Mouse (Mus musculus): Measurements from ENCODE around the gene Trpm2. TPM values are rescaled to one million over a fixed set of nuclear protein-coding genes. Genes with fewer than 3 reads are reported as not detected.
A peak's percentile ranks its signal among the peaks of the same experiment; 100 is the strongest.

Trpm2 gene
- polyA plus RNA-seq, 1 experiment from 2014 or later, result 0.91 TPM

- no peaks in the 10 kb centered on the region for H3K9me3 ChIP-seq (ENCODE audit: control insufficient read depth, low read length)
- H3K4me2 ChIP-seq (ENCODE audit: low read depth, low read length), result no peak overlapping the region
- 6% methylated on average over 1 of the region's 1 CpGs for WGBS
- H3K9ac ChIP-seq (ENCODE audit: low read depth, low read length), result no peak overlapping the region
- 0 out of 2 replicates have a peak, but pooled peaks cover 2% of the 10 kb centered on the region for H3K4me1 ChIP-seq (ENCODE audit: control insufficient read depth, insufficient read depth, low read length)
- ATAC-seq, result no peak
- H3K27ac ChIP-seq (ENCODE audit: low read length), result no peak overlapping the region
- H3K36me3 ChIP-seq (ENCODE audit: control insufficient read depth, insufficient read depth, low read length), result no peaks in the 10 kb centered on the region
- no peak overlapping the region for H3K4me3 ChIP-seq (ENCODE audit: low read length)
- no peaks in the 10 kb centered on the region for H3K27me3 ChIP-seq (replicated peaks; ENCODE audit: control insufficient read depth, insufficient read depth, low read length)
These were observed 102.8 kb downstream of the Trpm2 start for GRCm38 (mm10) chr10:77867546-77867945.

GRCm38 (mm10) chr10:77864762-77865143 lies 105.6 kb downstream of the Trpm2 start:
- WGBS, result 29% methylated on average over 11 of the region's 11 CpGs
- H3K9ac ChIP-seq (ENCODE audit: low read depth, low read length), result peak overlapping the region; percentile 52
- no peak; the same call in 1 of the 2 replicates for ATAC-seq
- no peaks in the 10 kb centered on the region for H3K27me3 ChIP-seq (replicated peaks; ENCODE audit: control insufficient read depth, insufficient read depth, low read length)
- 0 out of 2 replicates have a peak, but pooled peaks cover 2% of the 10 kb centered on the region for H3K4me1 ChIP-seq (ENCODE audit: control insufficient read depth, insufficient read depth, low read length)
- no peaks in the 10 kb centered on the region for H3K36me3 ChIP-seq (ENCODE audit: control insufficient read depth, insufficient read depth, low read length)
- H3K9me3 ChIP-seq (ENCODE audit: control insufficient read depth, low read length), result no peaks in the 10 kb centered on the region
- H3K27ac ChIP-seq (ENCODE audit: low read length), result no peak overlapping the region
- H3K4me2 ChIP-seq (ENCODE audit: low read depth, low read length), result peak overlapping the region; percentile 51
- H3K4me3 ChIP-seq (ENCODE audit: low read length), result peak overlapping the region; percentile 35

GRCm38 (mm10) chr10:77864067-77864761 lies 106.1 kb downstream of the Trpm2 start:
- peak overlapping the region; percentile 51 for H3K4me2 ChIP-seq (ENCODE audit: low read depth, low read length)
- no peaks in the 10 kb centered on the region for H3K27me3 ChIP-seq (replicated peaks; ENCODE audit: control insufficient read depth, insufficient read depth, low read length)
- peak overlapping the region; percentile 35 for H3K4me3 ChIP-seq (ENCODE audit: low read length)
- no peaks in the 10 kb centered on the region for H3K36me3 ChIP-seq (ENCODE audit: control insufficient read depth, insufficient read depth, low read length)
- peak; percentile 97 for ATAC-seq
- H3K9me3 ChIP-seq (ENCODE audit: control insufficient read depth, low read length), result no peaks in the 10 kb centered on the region
- peak overlapping the region; percentile 52 for H3K9ac ChIP-seq (ENCODE audit: low read depth, low read length)
- H3K4me1 ChIP-seq (ENCODE audit: control insufficient read depth, insufficient read depth, low read length), result 0 out of 2 replicates have a peak, but pooled peaks cover 2% of the 10 kb centered on the region
- H3K27ac ChIP-seq (ENCODE audit: low read length), result no peak overlapping the region
- 26% methylated on average over 14 of the region's 14 CpGs for WGBS

GRCm38 (mm10) chr10:77861675-77862074 lies 108.7 kb downstream of the Trpm2 start, which contains the start of gene Gm3285:
Gene Gm3285, plus strand, starts transcription at chr10:77861975.
- Histone ChIP-seq H3K27ac (ENCODE audit: low read length) (no peak within 1 kb of the TSS), H3K36me3 (ENCODE audit: control insufficient read depth, insufficient read depth, low read length) (no peaks in the 10 kb centered on the region), H3K4me1 (ENCODE audit: control insufficient read depth, insufficient read depth, low read length) (0 out of 2 replicates have a peak, but pooled peaks cover 2% of the 10 kb centered on the region), H3K27me3 (replicated peaks; ENCODE audit: control insufficient read depth, insufficient read depth, low read length) (no peaks in the 10 kb centered on the region), H3K4me2 (ENCODE audit: low read depth, low read length) (no peak within 1 kb of the TSS), H3K9me3 (ENCODE audit: control insufficient read depth, low read length) (no peaks in the 10 kb centered on the region), H3K9ac (ENCODE audit: low read depth, low read length) (no peak within 1 kb of the TSS), H3K4me3 (ENCODE audit: low read length) (no peak within 1 kb of the TSS)
- 50% methylated on average over 7 of the region's 7 CpGs for WGBS
- ATAC-seq, result no peak

Other genes starting within 250 kb of the Trpm2 start
- gene Krtap12-1, start 250.0 kb downstream of the Trpm2 start, polyA plus RNA-seq (2015; fragmentation: Nextera tagmentation; extraction: Ambion mirVana), result not detected in 2 replicates
- not detected in 2 replicates for gene Gm10100, start 244.1 kb downstream of the Trpm2 start, polyA plus RNA-seq (2015; fragmentation: Nextera tagmentation; extraction: Ambion mirVana)
- not detected in 2 replicates for gene Gm18596, start 227.9 kb downstream of the Trpm2 start, polyA plus RNA-seq (2015; fragmentation: Nextera tagmentation; extraction: Ambion mirVana)
- gene Gm9736, start 219.2 kb downstream of the Trpm2 start, polyA plus RNA-seq (2015; fragmentation: Nextera tagmentation; extraction: Ambion mirVana), result not detected in 2 replicates
- gene Gm3233, start 210.9 kb downstream of the Trpm2 start, polyA plus RNA-seq (2015; fragmentation: Nextera tagmentation; extraction: Ambion mirVana), result not detected in 2 replicates
- not detected in 2 replicates for gene Gm3238, start 199.2 kb downstream of the Trpm2 start, polyA plus RNA-seq (2015; fragmentation: Nextera tagmentation; extraction: Ambion mirVana)
- not detected in 2 replicates for gene Gm7138, start 193.6 kb downstream of the Trpm2 start, polyA plus RNA-seq (2015; fragmentation: Nextera tagmentation; extraction: Ambion mirVana)
- not detected in 2 replicates for gene Gm3250, start 188.0 kb downstream of the Trpm2 start, polyA plus RNA-seq (2015; fragmentation: Nextera tagmentation; extraction: Ambion mirVana)
- not detected in 2 replicates for gene Gm7137, start 182.4 kb downstream of the Trpm2 start, polyA plus RNA-seq (2015; fragmentation: Nextera tagmentation; extraction: Ambion mirVana)
- gene Gm9639, start 175.5 kb downstream of the Trpm2 start, polyA plus RNA-seq (2015; fragmentation: Nextera tagmentation; extraction: Ambion mirVana), result not detected in 2 replicates
- not detected in 2 replicates for gene Gm19668, start 171.4 kb downstream of the Trpm2 start, polyA plus RNA-seq (2015; fragmentation: Nextera tagmentation; extraction: Ambion mirVana)
- not detected in 2 replicates for gene Gm9507, start 158.7 kb downstream of the Trpm2 start, polyA plus RNA-seq (2015; fragmentation: Nextera tagmentation; extraction: Ambion mirVana)
- gene Gm2696, start 155.9 kb downstream of the Trpm2 start, polyA plus RNA-seq (2015; fragmentation: Nextera tagmentation; extraction: Ambion mirVana), result not detected in 2 replicates
- not detected in 2 replicates for gene Krtap10-4, start 143.5 kb downstream of the Trpm2 start, polyA plus RNA-seq (2015; fragmentation: Nextera tagmentation; extraction: Ambion mirVana)
- gene Krtap10-10, start 134.6 kb downstream of the Trpm2 start, polyA plus RNA-seq (2015; fragmentation: Nextera tagmentation; extraction: Ambion mirVana), result not detected in 2 replicates
- gene Gm36176, start 123.8 kb downstream of the Trpm2 start, polyA plus RNA-seq (2015; fragmentation: Nextera tagmentation; extraction: Ambion mirVana), result not detected in 2 replicates
- not detected in 2 replicates for gene Gm10318, start 117.7 kb downstream of the Trpm2 start, polyA plus RNA-seq (2015; fragmentation: Nextera tagmentation; extraction: Ambion mirVana)
- not detected in 2 replicates for gene Gm3285, start 108.6 kb downstream of the Trpm2 start, polyA plus RNA-seq (2015; fragmentation: Nextera tagmentation; extraction: Ambion mirVana)
- 3.3 TPM in 2 replicates for gene Lrrc3, start 68.0 kb downstream of the Trpm2 start, polyA plus RNA-seq (2015; fragmentation: Nextera tagmentation; extraction: Ambion mirVana)
- gene 1810043G02Rik, start 8.0 kb upstream of the Trpm2 start, polyA plus RNA-seq (2015; fragmentation: Nextera tagmentation; extraction: Ambion mirVana), result 16.0 and 17.5 TPM in 2 replicates
- gene Pfkl, start 39.5 kb upstream of the Trpm2 start, polyA plus RNA-seq (2015; fragmentation: Nextera tagmentation; extraction: Ambion mirVana), result 282 and 298 TPM in 2 replicates
- 0.29 and 0.33 TPM in 2 replicates for gene Dnmt3l, start 71.4 kb upstream of the Trpm2 start, polyA plus RNA-seq (2015; fragmentation: Nextera tagmentation; extraction: Ambion mirVana)
- 0.16 and 0.20 TPM in 2 replicates for gene Aire, start 73.0 kb upstream of the Trpm2 start, polyA plus RNA-seq (2015; fragmentation: Nextera tagmentation; extraction: Ambion mirVana)
- gene Icosl, start 98.7 kb upstream of the Trpm2 start, polyA plus RNA-seq (2015; fragmentation: Nextera tagmentation; extraction: Ambion mirVana), result 5.9 and 6.7 TPM in 2 replicates
- 43.8 and 45.7 TPM in 2 replicates for gene D10Jhu81e, start 199.2 kb upstream of the Trpm2 start, polyA plus RNA-seq (2015; fragmentation: Nextera tagmentation; extraction: Ambion mirVana)
- 15.5 TPM in 2 replicates for gene Pwp2, start 214.6 kb upstream of the Trpm2 start, polyA plus RNA-seq (2015; fragmentation: Nextera tagmentation; extraction: Ambion mirVana)